Mouse (Mus musculus): Measurements from ENCODE around the gene AV320801. TPM values are rescaled to one million over a fixed set of nuclear protein-coding genes. Genes with fewer than 3 reads are reported as not detected.

Gene AV320801
- not detected for polyA plus RNA-seq (2014; fragmentation: Illumina TruSeq; extraction: RNeasy Lipid Tissue Mini Kit (QIAGEN cat#74804); ENCODE audit: low read depth, low replicate concordance)

DNA sequence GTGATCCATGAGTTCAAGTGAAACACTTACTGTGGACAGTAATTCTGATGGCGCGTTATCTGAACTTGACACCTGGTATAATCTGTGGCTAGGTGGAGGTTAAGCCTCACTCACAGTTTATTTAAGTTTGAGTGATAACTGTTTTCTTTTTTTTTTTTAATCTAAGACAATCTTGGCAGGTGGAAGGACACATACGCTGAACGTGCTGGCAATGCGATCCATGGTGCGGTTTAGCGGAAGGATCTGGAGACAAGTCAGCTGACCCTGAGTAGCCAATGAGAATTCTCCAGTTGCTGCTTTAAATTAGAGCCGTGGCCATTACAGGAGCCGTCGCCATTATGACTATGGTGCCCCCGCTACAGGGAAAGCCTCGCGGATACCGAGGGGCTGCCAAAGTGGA lies at the start of gene AV320801:
Gene AV320801 (plus strand): TSS at position 301 of the 400 bp plus-strand sequence.

Other genes with a start within 250 kb of the AV320801 start
- not detected for gene Pramel3, start 192.3 kb upstream of the AV320801 start, polyA plus RNA-seq (2014; fragmentation: Illumina TruSeq; extraction: RNeasy Lipid Tissue Mini Kit (QIAGEN cat#74804); ENCODE audit: low read depth, low replicate concordance)
- gene Gm5128, start 121.3 kb upstream of the AV320801 start, polyA plus RNA-seq (2014; fragmentation: Illumina TruSeq; extraction: RNeasy Lipid Tissue Mini Kit (QIAGEN cat#74804); ENCODE audit: low read depth, low replicate concordance) = not detected
- not detected for gene Gm7903, start 60.8 kb upstream of the AV320801 start, polyA plus RNA-seq (2014; fragmentation: Illumina TruSeq; extraction: RNeasy Lipid Tissue Mini Kit (QIAGEN cat#74804); ENCODE audit: low read depth, low replicate concordance)
- 5.2 TPM for gene Nxf7, start 104.2 kb downstream of the AV320801 start, polyA plus RNA-seq (2014; fragmentation: Illumina TruSeq; extraction: RNeasy Lipid Tissue Mini Kit (QIAGEN cat#74804); ENCODE audit: low read depth, low replicate concordance)
- not detected for gene Prame, start 133.1 kb downstream of the AV320801 start, polyA plus RNA-seq (2014; fragmentation: Illumina TruSeq; extraction: RNeasy Lipid Tissue Mini Kit (QIAGEN cat#74804); ENCODE audit: low read depth, low replicate concordance)
- gene Tcp11x2, start 199.2 kb downstream of the AV320801 start, polyA plus RNA-seq (2014; fragmentation: Illumina TruSeq; extraction: RNeasy Lipid Tissue Mini Kit (QIAGEN cat#74804); ENCODE audit: low read depth, low replicate concordance) = 0.25 TPM
- not detected for gene Tmsb15a, start 230.7 kb downstream of the AV320801 start, polyA plus RNA-seq (2014; fragmentation: Illumina TruSeq; extraction: RNeasy Lipid Tissue Mini Kit (QIAGEN cat#74804); ENCODE audit: low read depth, low replicate concordance)
- 15.4 TPM for gene Armcx5, start 248.1 kb downstream of the AV320801 start, polyA plus RNA-seq (2014; fragmentation: Illumina TruSeq; extraction: RNeasy Lipid Tissue Mini Kit (QIAGEN cat#74804); ENCODE audit: low read depth, low replicate concordance)
- gene Gprasp1, start 248.1 kb downstream of the AV320801 start, polyA plus RNA-seq (2014; fragmentation: Illumina TruSeq; extraction: RNeasy Lipid Tissue Mini Kit (QIAGEN cat#74804); ENCODE audit: low read depth, low replicate concordance) = 40.2 TPM